Mouse (Mus musculus): ENCODE measurements around the gene L2hgdh. TPM values are rescaled to one million over a fixed set of nuclear protein-coding genes. Genes with fewer than 3 reads are reported as not detected.
"Not testable (repeated sequence)": the region's sequence is repeated elsewhere in the genome, so short reads cannot be mapped to it uniquely, and the experiment has no call there.

L2hgdh gene
- polyA plus RNA-seq, 1 experiment, result 11.9 TPM

- TF ChIP-seq POLR2A (IDR thresholded peaks at IDR 0.05; ENCODE audit: borderline replicate concordance, insufficient read depth, low read length) (no peak), CTCF (IDR thresholded peaks at IDR 0.05; ENCODE audit: borderline replicate concordance, insufficient read depth, low read depth, low read length) (no peak)
- H3K27me3 ChIP-seq (ENCODE audit: control insufficient read depth, insufficient read depth, low read length), result no peaks in the 10 kb centered on the region
- no peak overlapping the region for H3K27ac ChIP-seq (ENCODE audit: insufficient read depth, low read length)
- H3K4me1 ChIP-seq (ENCODE audit: control insufficient read depth, insufficient read depth, low read length), result peaks cover 12% of the 10 kb centered on the region; the same call in 1 of the 2 replicates
- H3K4me3 ChIP-seq (replicated peaks; ENCODE audit: insufficient read depth, low read depth, low read length), result no peak overlapping the region
- 20% methylated on average over 4 of the region's 4 CpGs for WGBS
- DNase-seq, result peak; percentile 41 to 62
These were observed 48.5 kb downstream of the L2hgdh start for GRCm38 (mm10) chr12:69676157-69676556.

- Histone ChIP-seq H3K4me1 (ENCODE audit: control insufficient read depth, insufficient read depth, low read length) (peaks cover 12% of the 10 kb centered on the region; the same call in 1 of the 2 replicates), H3K27ac (ENCODE audit: insufficient read depth, low read length) (no peak overlapping the region)
- TF ChIP-seq POLR2A (IDR thresholded peaks at IDR 0.05; ENCODE audit: borderline replicate concordance, insufficient read depth, low read length) (no peak), CTCF (IDR thresholded peaks at IDR 0.05; ENCODE audit: borderline replicate concordance, insufficient read depth, low read depth, low read length) (no peak)
These were observed 49.8 kb downstream of the L2hgdh start for GRCm38 (mm10) chr12:69674576-69675537.

GRCm38 (mm10) chr12:69674176-69674575, 50.5 kb downstream of the L2hgdh start:
- Histone ChIP-seq H3K4me1 (ENCODE audit: control insufficient read depth, insufficient read depth, low read length) (peaks cover 12% of the 10 kb centered on the region; the same call in 1 of the 2 replicates), H3K27ac (ENCODE audit: insufficient read depth, low read length) (no peak overlapping the region), H3K4me3 (replicated peaks; ENCODE audit: insufficient read depth, low read depth, low read length) (no peak overlapping the region), H3K27me3 (ENCODE audit: control insufficient read depth, insufficient read depth, low read length) (no peaks in the 10 kb centered on the region)
- TF ChIP-seq POLR2A (IDR thresholded peaks at IDR 0.05; ENCODE audit: borderline replicate concordance, insufficient read depth, low read length) (no peak), CTCF (IDR thresholded peaks at IDR 0.05; ENCODE audit: borderline replicate concordance, insufficient read depth, low read depth, low read length) (no peak)
- DNase-seq, result no peak
- WGBS, result 10% methylated on average over 1 of the region's 1 CpGs

More at GRCm38 (mm10) chr12:69674576-69675537, 49.8 kb downstream of the L2hgdh start:
- no peak for DNase-seq
- 84% methylated on average over 10 of the region's 10 CpGs for WGBS
- Histone ChIP-seq H3K27me3 (ENCODE audit: control insufficient read depth, insufficient read depth, low read length) (no peaks in the 10 kb centered on the region), H3K4me3 (replicated peaks; ENCODE audit: insufficient read depth, low read depth, low read length) (no peak overlapping the region)

GRCm38 (mm10) chr12:69666721-69667120, 58.0 kb downstream of the L2hgdh start:
- 90% methylated on average over 5 of the region's 5 CpGs for WGBS

GRCm38 (mm10) chr12:69661658-69662057, 63.0 kb downstream of the L2hgdh start:
- 96% methylated on average over 5 of the region's 5 CpGs for WGBS
- H3K27ac ChIP-seq (ENCODE audit: insufficient read depth, low read length), result no peak overlapping the region
- H3K4me1 ChIP-seq (ENCODE audit: control insufficient read depth, insufficient read depth, low read length), result no peaks in the 10 kb centered on the region; the same call in 1 of the 2 replicates
- no peak for DNase-seq
- no peaks in the 10 kb centered on the region for H3K27me3 ChIP-seq (ENCODE audit: control insufficient read depth, insufficient read depth, low read length)
- no peak overlapping the region for H3K4me3 ChIP-seq (replicated peaks; ENCODE audit: insufficient read depth, low read depth, low read length)
- TF ChIP-seq CTCF (IDR thresholded peaks at IDR 0.05; ENCODE audit: borderline replicate concordance, insufficient read depth, low read depth, low read length), result no peak
- no peak for TF ChIP-seq POLR2A (IDR thresholded peaks at IDR 0.05; ENCODE audit: borderline replicate concordance, insufficient read depth, low read length)

More at GRCm38 (mm10) chr12:69666721-69667120, 58.0 kb downstream of the L2hgdh start:
- Histone ChIP-seq H3K27ac (ENCODE audit: insufficient read depth, low read length) (no peak overlapping the region), H3K4me1 (ENCODE audit: control insufficient read depth, insufficient read depth, low read length) (no peaks in the 10 kb centered on the region), H3K27me3 (ENCODE audit: control insufficient read depth, insufficient read depth, low read length) (no peaks in the 10 kb centered on the region), H3K4me3 (replicated peaks; ENCODE audit: insufficient read depth, low read depth, low read length) (no peak overlapping the region)
- DNase-seq, result no peak
- TF ChIP-seq CTCF (IDR thresholded peaks at IDR 0.05; ENCODE audit: borderline replicate concordance, insufficient read depth, low read depth, low read length), result no peak
- TF ChIP-seq POLR2A (IDR thresholded peaks at IDR 0.05; ENCODE audit: borderline replicate concordance, insufficient read depth, low read length), result no peak

- not testable (repeated sequence) for H3K27ac ChIP-seq (ENCODE audit: insufficient read depth, low read length); H3K4me1 ChIP-seq (ENCODE audit: control insufficient read depth, insufficient read depth, low read length); DNase-seq; H3K27me3 ChIP-seq (ENCODE audit: control insufficient read depth, insufficient read depth, low read length); H3K4me3 ChIP-seq (replicated peaks; ENCODE audit: insufficient read depth, low read depth, low read length)
These were observed 70.7 kb downstream of the L2hgdh start for GRCm38 (mm10) chr12:69653973-69654372.

- no peaks in the 10 kb centered on the region for H3K4me1 ChIP-seq (ENCODE audit: control insufficient read depth, insufficient read depth, low read length)
- WGBS, result 85% methylated on average over 8 of the region's 8 CpGs
- TF ChIP-seq POLR2A (IDR thresholded peaks at IDR 0.05; ENCODE audit: borderline replicate concordance, insufficient read depth, low read length) (no peak), CTCF (IDR thresholded peaks at IDR 0.05; ENCODE audit: borderline replicate concordance, insufficient read depth, low read depth, low read length) (no peak)
These were observed 75.2 kb downstream of the L2hgdh start for GRCm38 (mm10) chr12:69649511-69649910.

More at GRCm38 (mm10) chr12:69649511-69649910, 75.2 kb downstream of the L2hgdh start:
- Histone ChIP-seq H3K4me3 (replicated peaks; ENCODE audit: insufficient read depth, low read depth, low read length) (no peak overlapping the region), H3K27me3 (ENCODE audit: control insufficient read depth, insufficient read depth, low read length) (no peaks in the 10 kb centered on the region), H3K27ac (ENCODE audit: insufficient read depth, low read length) (no peak overlapping the region)
- no peak for DNase-seq
